Mouse (Mus musculus) MN1 (cell line): ENCODE data around the gene Mex3a.
A peak's percentile ranks its signal among the peaks of the same experiment; 100 is the strongest.

ENCODE experiments used
- DNase-seq: peaks from one replicate; pipeline ENCODE4 v3.0.0-alpha.2; 2016; ENCODE audit warnings: low spot score

Mex3a gene

DNA sequence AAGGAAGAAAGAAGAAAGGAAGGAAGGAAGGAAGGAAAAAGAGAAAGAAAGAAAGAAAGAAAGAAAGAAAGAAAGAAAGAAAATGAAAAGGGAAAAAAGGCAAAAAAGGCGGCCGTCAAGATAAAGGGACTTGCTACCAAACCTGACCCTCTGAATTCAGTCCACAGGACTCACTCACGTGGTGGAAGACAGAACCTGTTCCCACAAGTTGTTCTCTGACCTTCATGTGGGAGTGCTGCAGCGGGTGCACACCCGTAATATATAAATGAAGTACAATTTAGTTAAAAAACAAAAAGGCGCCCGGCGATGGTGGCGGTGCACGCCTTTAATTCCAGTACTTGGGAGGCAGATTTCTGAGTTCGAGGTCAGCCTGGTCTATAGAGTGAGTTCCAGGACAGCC is 3.5 kb upstream of the Mex3a start:
- DNase-seq, result no peak

DNA sequence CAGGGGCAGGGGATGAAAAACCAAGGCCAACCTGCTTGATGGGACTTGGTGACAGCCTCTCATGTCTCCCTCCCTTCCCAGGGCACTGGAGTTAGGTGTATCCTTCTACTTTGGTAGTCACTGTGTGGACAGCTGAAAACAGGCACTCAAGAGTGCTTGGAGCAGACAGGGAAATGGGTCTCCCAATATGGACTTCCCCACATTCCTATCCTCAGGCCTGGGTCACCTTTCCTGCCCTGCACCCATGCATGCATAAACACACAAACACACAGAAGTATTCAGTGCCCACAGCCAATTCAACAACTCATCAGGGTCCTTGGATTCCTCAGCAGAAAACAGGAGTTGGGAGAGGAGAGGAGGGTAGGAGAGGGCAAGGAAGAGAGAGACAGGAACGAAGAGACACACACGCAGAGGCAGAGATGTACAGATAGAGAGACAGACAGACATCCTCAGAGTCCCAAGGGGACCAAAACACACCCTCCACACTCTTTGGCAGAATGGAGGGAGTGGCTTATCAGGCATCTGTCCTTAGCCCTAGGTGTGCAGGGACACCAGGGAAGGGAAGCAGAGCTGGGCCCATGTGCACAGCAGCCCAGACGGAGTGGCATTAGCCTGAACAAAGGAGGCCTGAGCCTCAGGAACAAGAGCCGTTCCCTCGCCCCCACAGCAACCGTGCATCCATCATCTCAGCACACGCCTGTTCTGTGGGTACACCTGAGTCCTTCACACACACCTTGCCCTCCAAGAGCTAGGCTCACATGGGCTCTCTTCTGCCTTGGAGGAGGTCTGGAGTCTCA is 2.8 kb upstream of the Mex3a start:
- DNase-seq, result peak; percentile 25

DNA sequence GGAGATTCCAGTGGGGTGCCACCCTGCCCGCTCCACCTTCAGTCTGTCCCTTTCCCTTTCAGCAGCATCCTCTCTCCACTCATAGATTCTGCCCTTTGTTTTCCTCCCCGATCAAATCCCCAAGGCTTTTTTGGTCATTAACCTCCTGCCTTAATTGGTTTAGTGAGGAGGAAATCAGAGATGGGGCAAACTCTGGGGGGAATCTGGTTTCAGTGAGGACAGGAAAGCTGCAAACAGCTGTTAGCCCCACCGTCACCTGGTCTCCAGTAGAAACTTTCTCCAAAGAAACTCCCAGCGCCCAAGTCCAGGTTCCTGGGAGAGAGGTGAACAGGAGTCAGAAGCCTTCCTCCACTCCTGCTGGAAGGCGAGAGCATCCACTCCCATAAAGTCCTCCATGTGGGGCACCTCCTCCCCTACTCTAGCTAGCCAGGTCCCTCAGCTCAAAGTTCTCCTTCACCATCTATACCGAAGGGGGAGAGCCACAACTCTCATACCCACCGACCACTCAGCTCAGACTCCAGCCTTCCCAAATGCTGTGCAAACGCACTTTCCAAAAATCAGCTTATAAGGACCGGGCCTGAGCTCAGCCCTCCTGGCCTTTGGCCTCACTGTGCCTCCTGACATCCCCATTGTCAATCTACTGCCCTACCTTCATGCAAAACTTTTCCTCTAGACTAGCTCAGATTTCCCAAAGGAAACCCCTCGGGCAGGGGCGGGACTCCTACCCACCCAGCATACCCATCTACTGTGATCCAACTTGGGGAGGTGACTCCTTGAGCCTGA is 1.9 kb upstream of the Mex3a start:
- DNase-seq, result no peak

DNA sequence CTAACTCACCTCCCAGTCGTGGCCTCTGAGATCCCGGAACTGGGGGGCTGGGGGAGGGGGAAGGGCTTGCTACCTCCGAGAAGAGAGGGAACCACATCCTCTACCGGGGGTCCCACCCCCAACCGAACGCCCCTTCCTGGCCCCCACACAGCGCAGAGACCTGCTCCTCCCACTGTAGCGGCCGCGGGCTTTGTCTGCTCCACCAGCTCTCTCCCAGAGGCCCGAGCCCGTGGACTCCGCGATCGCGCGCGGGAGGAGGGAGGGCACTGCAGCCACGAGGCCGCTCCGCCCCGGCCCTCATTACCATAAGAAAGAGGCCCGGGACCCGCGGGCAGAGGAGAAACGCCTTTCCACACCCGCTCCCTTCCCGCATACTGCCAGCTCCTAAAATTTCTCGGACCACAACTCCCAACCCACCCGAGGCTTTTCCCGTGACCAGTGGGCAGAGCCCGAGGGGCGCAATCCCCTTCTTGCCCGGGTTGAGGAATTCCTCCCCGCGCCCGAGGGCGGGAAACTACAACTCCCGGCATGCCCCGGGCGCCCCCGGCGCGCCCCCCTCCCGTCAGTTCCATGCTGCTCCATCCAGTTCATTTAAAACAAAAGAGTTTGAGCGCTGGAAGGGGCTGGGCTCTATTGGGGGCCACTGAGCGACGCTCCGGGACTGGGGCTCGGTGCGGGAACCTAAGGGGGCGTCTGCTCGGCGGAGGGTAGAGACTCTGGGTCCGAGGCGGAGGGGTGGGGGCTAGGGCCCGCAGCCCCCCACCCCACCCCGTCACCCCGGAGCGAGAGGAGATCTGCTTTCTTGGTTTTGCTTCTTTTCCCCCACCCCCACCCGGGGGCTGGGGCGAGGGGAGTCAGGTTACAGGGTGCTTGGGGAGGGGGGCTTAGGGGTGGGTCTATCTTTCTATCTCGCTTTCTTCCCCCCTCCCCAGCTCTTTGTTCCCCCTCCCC is 572 bp upstream of the Mex3a start:
- DNase-seq, result peak; percentile 85

DNA sequence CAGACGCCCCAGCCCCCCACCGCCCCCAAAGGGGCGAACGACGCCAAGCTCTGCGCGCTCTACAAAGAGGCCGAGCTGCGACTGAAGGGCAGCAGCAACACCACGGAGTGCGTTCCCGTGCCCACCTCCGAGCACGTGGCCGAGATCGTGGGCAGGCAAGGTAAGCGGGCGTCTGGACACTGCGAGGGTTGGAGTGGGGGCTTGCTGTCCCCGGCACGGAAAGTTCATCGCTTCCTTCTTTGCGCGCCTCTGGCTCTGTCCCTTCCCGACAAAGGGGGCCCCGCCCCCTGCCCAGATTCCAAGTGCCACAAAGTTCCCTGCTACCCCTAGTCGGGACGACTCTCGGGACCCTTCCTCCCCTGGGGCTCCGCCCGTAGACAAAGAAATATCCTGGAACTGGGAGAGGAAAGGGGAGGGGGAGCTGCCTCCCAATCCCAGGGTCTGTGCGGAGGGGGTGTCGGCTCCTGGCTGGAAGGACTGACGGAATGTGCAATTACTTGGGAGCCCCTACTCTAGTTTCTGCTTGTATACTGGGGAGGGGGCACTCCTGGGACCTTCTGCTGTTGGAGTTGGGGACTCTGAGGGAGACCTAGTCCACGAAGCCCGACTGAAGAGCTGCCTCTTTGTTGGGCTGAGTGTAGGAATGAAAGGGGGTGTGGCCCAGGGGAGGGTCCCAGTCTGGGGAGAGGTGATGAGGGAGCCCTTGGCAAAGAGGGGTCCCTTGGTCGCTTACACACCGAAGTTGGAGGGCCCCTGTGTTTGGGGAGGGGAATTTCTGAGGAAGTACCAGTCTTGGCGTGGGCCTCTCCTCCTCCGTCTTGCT is 705 bp downstream of the Mex3a start:
- peak; percentile 40 for DNase-seq

DNA sequence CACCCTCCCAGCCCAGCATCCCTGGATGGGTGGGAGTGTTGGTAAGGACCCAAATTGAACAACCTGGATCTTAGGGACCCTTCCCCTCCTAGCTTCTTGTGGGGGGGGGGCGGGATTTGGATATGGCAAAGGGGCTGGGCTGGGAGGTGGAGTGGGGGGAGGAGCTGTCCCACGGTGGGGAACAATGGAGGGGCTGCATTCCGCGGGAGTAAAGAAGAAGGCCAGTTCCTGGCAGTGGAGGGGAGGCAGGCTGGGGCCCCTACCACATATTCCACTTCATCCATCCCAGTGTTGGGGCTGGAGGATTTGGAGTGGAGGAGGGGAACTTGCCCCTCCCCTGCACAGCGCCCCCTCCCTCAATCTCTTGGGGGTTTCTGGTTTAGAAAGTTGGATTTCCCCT is 1.5 kb downstream of the Mex3a start:
- DNase-seq, result no peak

DNA sequence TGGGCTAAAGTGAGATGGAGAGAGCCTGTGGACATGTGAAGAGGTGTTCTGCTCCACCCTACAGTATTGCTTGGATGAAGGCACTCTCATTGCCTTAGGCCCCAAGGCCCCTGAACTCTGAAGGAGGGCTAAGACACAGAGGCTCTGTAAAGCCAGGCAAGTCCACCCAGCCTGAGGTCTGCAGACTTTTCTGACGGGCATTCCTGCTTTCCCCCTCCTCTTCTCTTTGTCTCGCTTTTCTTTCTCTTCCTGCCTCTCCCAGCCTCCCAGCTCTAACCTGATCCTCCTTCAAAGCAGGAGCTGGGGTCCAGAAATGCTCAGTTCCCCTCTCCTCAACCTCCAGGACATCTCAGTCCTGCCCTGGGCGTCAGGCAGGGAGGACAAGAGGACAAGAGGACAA is 2.8 kb downstream of the Mex3a start:
- no peak for DNase-seq

DNA sequence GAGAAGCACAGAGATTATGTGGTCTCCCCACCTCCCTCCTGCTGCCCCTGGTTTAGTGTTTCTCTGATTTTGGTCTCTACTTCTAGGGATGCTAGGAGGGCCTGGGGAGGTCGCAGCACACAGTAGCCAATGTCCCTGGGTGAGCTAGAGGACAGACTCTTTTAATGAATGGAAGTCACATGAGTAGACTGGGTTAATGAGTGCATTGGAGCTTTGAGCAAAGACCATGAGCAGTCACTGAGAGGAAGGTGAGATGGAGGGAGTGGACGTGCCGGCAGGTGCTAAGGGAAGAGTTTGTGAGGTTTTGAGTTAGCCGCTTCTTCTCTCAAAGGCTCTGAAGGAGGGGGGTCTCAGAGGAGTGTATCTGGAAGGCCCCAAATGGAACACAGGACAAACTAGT is 3.3 kb downstream of the Mex3a start:
- no peak for DNase-seq

DNA sequence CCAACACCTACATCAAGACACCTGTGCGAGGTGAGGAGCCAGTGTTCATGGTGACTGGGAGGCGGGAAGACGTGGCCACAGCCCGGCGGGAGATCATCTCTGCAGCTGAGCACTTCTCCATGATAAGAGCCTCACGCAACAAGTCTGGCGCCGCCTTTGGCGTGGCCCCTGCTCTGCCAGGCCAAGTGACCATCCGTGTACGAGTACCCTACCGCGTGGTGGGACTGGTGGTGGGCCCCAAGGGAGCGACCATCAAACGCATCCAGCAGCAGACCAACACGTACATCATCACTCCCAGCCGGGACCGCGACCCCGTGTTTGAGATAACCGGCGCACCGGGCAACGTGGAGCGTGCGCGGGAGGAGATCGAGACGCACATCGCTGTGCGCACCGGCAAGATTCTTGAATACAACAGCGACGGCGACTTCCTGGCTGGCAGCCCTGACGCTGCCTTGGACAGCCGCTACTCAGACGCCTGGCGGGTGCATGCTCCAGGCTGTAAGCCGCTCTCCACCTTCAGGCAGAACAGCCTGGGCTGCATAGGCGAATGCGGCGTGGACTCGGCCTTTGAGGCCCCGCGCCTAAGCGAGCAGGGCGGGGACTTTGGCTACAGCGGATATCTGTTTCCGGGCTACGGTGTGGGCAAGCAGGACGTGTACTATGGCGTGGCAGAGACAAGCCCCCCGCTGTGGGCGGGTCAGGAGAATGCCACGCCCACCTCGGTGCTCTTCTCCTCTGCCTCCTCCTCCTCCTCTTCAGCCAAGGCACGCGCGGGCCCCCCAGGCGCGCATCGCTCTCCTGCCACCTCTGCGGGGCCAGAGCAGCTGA is 4.1 kb downstream of the Mex3a start:
- DNase-seq, result no peak

DNA sequence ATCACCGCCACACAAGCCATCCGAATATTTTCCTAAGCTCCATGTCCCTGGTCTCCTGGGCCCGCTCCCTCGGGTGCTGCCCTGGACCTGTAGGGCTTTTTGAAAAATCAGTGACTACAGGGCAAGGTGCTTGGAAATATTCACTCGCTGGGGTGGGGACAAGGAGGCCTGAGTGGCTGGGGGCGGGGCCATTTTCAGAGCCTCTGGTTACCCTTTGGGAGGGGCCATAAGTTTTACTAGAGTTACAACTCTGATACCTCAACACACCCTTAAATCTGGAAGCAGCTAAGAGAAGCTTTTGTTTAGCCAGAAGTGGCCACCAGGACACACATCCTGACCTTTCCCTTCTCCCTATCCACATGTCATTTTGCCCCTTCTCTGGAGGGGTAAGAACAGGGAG is 5.0 kb downstream of the Mex3a start:
- no peak for DNase-seq

DNA sequence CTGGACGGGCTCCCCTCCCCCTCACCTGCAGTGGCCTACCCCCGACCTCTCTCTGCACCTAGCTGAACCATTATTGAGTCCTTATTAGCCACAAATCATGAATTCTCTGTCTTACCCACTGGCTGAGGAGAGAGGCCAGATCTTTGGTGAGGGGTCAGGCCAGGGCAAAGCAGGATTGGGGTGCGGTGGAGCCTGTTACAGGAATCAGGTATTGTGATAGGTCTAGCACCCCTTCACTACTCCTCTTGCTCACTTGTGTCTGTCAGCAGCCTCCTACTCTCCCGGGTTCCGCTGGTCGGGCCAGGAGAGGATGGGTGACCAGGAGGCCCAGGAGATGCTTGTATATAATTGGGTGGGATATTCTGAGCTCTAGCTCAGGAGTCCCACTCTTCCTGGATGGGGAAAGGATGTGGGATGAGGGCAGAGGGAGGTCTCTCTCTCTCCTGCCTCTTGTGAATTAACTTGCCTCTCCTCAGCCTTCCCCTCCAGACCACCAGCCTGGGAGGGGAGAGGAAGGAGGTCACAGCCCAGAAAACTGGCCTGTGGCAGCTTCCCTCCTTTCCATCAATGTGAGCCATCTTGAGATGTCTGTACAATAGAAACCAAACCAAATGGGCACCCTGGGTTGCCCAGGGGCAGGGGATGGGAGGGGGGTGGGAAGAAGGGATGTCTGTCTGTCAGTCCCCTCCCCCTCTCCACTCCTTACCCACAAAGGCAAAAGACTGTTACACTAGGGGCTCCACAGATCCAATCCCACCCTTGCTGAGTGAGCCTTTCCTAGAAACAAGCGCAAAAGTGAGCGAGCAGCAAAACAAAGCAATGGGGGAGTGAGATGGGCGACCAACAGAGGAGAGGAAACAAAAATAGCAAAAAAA is 6.3 kb downstream of the Mex3a start:
- DNase-seq, result no peak

DNA sequence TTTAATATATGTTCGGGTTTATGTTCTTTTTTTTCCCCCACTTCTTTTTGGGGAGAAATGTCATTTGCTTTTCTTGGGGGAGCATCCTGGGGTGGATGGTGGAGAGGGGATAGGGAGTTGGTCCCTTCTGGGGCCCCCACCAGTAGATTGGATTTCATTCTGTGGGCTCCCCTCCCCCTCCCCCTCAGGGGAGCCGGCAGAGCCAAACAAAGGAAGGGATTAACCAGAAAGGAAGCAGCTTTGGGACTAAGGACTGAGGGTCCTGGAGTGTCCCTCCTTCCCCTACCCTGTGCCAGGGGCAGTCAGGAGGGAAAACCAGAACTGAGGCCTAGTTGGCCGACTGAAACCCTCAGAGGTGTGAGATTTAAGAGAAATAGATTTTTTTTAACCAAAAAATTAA is 7.2 kb downstream of the Mex3a start:
- DNase-seq, result no peak

DNA sequence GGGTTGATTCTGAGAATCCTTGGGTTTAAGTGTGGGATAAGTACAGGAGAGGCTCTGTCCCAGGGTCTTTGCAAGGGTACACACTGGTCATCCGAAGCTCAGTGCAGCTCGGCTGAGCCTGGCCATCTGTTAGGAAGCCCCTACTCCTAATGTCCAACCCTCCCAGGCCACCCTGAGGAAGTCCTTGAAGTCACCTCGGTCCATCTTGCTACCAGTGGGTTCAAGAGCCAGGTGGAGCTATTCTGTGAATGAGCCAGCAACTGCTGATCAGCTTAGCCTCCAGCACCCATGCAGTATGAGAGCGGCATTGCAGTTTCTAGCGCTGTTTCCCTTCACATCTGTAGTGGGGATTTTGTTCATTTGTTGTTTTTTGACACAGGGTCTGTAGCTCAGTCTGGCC is 7.9 kb downstream of the Mex3a start:
- peak; percentile 40 for DNase-seq

DNA sequence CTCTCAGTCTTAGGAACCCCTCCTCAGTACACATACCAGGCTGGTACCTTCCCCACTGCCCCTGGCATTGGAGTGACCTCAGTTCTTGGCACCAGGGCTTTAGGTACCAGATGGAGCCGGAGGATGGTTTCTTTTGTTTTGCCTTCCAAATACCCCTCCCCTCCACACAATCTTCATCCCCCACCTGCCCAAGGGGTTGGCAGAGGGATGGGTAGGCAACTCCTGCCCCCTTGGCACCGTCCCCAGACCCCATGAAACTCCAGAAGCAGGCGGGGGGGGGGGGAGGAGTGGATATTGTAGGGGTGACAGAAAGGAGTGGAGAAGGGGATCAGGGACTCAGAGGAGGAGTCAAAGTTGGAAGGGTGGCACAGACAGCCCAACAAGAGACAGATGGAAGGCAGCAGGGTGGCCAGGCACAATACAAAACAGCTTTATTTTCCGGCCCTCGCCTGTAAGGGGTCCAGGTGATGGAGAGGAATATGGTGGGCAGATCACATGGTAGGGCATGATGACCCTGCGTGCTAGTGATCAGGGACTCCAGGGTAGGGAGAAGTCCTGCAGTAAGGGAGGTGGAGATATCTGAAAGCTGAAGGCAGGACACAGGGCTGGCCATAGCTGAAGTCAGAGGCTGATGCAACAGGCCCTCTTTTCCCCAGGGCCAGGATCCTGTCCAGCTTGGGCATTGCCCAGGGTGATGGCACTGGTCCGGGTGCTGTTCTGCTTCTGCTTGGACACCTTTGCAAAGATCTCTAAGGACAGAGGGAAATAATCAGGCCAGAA is 9.6 kb downstream of the Mex3a start:
- DNase-seq, result peak; percentile 45

DNA sequence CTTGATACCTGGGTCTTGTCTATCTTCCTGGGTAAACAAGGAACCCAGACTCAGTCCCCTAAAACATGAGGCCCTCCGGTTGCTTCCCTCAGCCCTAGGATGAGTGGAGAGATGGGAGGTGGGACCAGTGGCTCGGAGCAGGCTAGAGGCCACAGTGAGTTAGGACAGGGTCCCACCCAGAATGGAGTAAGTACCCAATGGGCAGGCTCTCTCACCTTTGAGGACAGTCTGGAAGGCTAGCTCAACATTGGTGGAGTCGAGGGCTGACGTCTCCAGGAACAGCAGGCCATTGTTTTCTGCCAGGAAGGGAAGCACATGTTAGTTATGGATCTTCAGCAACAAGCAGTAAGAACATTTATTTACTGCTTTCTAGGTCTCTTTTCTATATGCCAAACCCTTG is 10.3 kb downstream of the Mex3a start:
- DNase-seq, result no peak

DNA sequence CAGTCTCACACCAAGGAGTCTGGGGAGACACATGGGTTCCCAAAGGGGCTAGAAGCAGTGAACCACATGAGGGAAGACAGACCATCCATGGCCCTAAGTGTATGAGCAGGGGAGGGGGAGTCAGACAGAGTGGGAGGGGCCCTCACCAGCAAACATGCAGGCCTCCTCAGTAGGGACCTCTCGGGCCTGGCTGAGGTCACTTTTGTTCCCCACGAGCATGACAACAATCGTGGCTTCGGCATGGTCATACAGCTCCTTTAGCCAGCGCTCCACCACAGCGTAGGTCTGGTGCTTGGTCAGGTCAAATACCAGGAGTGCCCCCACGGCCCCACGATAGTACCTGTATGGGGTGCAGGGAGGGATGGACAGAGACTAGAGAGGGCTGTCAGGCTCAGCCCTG is 11.0 kb downstream of the Mex3a start:
- no peak for DNase-seq

DNA sequence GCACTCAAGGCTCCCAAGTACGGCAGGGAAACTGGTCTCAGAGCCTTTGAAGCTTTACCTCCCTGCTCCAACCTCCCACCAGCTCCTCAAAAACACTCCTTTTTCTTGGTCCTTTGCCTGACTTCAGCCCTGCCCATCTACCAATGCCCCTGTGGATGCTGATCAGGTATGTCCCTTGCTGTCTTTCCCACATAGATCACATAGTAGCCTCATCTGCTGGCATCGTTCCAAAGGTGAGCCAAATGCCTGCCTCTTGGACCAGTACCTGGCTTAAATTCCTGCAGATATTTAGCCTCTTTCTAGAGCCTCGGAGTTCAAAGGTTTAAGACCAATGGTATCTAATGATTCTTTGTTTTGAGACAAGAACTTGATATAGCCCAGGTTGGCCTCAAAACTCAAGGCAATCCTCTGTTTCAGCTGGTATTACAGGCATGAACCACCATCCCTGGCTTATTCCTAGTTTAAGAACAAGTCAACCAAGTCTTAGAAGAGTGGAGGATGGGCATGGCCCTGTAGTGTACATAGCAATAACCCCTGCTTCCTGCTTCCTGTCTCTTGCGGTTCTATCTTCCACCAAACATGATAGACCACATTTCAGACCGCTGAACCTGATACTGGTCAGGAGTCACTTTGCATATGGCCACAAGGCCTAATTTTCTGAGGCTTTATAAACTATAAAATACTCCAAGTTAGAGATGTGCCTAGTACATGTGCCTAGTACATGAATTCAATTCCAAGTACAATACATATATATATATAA is 11.6 kb downstream of the Mex3a start:
- DNase-seq, result no peak

DNA sequence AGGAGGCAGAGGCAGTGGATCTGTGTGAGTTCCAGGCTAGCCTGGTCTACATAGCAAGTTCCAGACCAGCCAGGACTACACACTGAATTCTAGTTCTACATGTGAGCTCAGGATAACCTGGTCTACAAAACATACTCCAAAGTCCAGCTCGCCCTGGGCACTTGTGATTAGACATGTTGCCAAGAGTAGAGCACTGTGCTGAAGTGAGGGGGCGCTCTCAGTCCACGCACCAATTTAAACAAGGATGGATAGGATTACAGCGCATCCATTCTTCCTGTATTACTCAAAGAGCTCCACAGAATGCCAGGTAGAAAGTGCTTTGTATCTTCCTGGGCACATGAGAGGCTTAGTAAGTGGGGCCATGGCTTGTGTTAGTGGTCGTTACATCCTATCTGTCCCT is 12.3 kb downstream of the Mex3a start:
- peak; percentile 46 for DNase-seq
